Mouse (Mus musculus) heart, embryonic 14.5 days (tissue): ENCODE measurements around the gene Kmt2b. TPM values are rescaled to one million over a fixed set of nuclear protein-coding genes. Genes with fewer than 3 reads are reported as not detected.
A peak's percentile ranks its signal among the peaks of the same experiment; 100 is the strongest.

Experiments
- ATAC-seq: fragments of 200-750 bp; cut with Nextera tagmentation; 2 replicates; pipeline ENCODE4 v1.8.0; 2017; ENCODE audit warnings: low read depth, moderate TSS enrichment; ENCODE audit not compliant: insufficient number of reproducible peaks, insufficient read depth, low FRiP score
- H3K27ac ChIP-seq, 2 experiments: fragments of 200-500 bp in 1 of 2; fragments of 300-500 bp in 1 of 2; sonication (generic) in 1 of 2; replicated peaks in 1 of 2; 2 replicates each; pipeline ENCODE4 v1.5.1; 2012 to 2014; ENCODE audit warnings: low read depth in 2 of 2, low read length in 2 of 2, control low read depth in 1 of 2, mild to moderate bottlenecking in 1 of 2, mixed read lengths in 1 of 2; ENCODE audit not compliant: control insufficient read depth in 1 of 2, insufficient read depth in 1 of 2
- H3K27me3 ChIP-seq: fragments of 300-500 bp; sonication (generic); 2 replicates; pipeline ENCODE4 v1.6.1; 2014; ENCODE audit warnings: mild to moderate bottlenecking, low read length, control low read depth; ENCODE audit not compliant: control insufficient read depth, insufficient read depth
- H3K36me3 ChIP-seq: fragments of 300-500 bp; sonication (generic); 2 replicates; pipeline ENCODE4 v1.6.1; 2014; ENCODE audit warnings: mild to moderate bottlenecking, control low read depth, low read length, mixed read lengths; ENCODE audit not compliant: control insufficient read depth, insufficient read depth
- H3K4me1 ChIP-seq, 2 experiments: fragments of 200-500 bp in 1 of 2; fragments of 300-500 bp in 1 of 2; sonication (generic) in 1 of 2; 2 replicates each; pipeline ENCODE4 v1.6.1; 2012 to 2014; ENCODE audit warnings: low read length in 2 of 2, control low read depth in 1 of 2, mixed read lengths in 1 of 2; ENCODE audit not compliant: control insufficient read depth in 2 of 2, insufficient read depth in 2 of 2
- H3K4me2 ChIP-seq: fragments of 300-500 bp; sonication (generic); 2 replicates; pipeline ENCODE4 v1.6.1; 2014; ENCODE audit warnings: mild to moderate bottlenecking, low read length
- H3K4me3 ChIP-seq, 2 experiments: fragments of 200-500 bp in 1 of 2; fragments of 300-500 bp in 1 of 2; sonication (generic) in 1 of 2; 2 replicates each; pipeline ENCODE4 v1.5.1; 2012 to 2014; ENCODE audit warnings: low read length in 2 of 2, mild to moderate bottlenecking in 2 of 2, control low read depth in 1 of 2, low read depth in 1 of 2, moderate library complexity in 1 of 2; ENCODE audit not compliant: control insufficient read depth in 1 of 2, insufficient read depth in 1 of 2
- H3K9ac ChIP-seq: fragments of 300-500 bp; sonication (generic); 2 replicates; pipeline ENCODE4 v1.6.1; 2014; ENCODE audit warnings: mild to moderate bottlenecking, low read length
- H3K9me3 ChIP-seq: fragments of 300-500 bp; sonication (generic); 2 replicates; pipeline ENCODE4 v1.6.1; 2016; ENCODE audit warnings: low read length, control low read depth; ENCODE audit not compliant: control insufficient read depth
- WGBS: fragments of 180-500 bp; shearing (Covaris S2); extraction: QIAGEN DNeasy Blood & Tissue Kit; methylation state at CpG from one replicate; pipeline ENCODE4 v1.1.7; 2014; 5-methylcytosine and 5-hydroxymethylcytosine counted together
- polyA plus RNA-seq: library from polyadenylated mRNA; unstranded; fragments of >200 nt; fragmentation: Nextera tagmentation; extraction: Ambion mirVana; gene quantifications from 2 replicates; pipeline ENCODE4 v1.2.1, GENCODE M21; 2014

Kmt2b gene
- polyA plus RNA-seq, 1 experiment from 2014 or later, result 9.7 TPM

- 28% methylated on average over 7 of the region's 7 CpGs for WGBS
- peak overlapping the region; percentile 35 to 42 for H3K27ac ChIP-seq
- peak; percentile 68; the same call in 1 of the 2 replicates for ATAC-seq
These were observed 21.5 kb upstream of the Kmt2b start for GRCm38 (mm10) chr7:30610043-30610442.

GRCm38 (mm10) chr7:30608476-30608875, 19.9 kb upstream of the Kmt2b start:
- peaks cover 8 to 10% of the 10 kb centered on the region in 2 experiments for H3K4me1 ChIP-seq
- H3K27me3 ChIP-seq, result no peaks in the 10 kb centered on the region
- H3K9me3 ChIP-seq, result no peaks in the 10 kb centered on the region
- ATAC-seq, result no peak
- no peak overlapping the region for H3K27ac ChIP-seq
- 48% methylated on average over 16 of the region's 16 CpGs for WGBS
- no peak overlapping the region for H3K4me3 ChIP-seq
- H3K4me2 ChIP-seq, result no peak overlapping the region
- no peak overlapping the region for H3K9ac ChIP-seq
- H3K36me3 ChIP-seq, result no peaks in the 10 kb centered on the region

More at GRCm38 (mm10) chr7:30610043-30610442, 21.5 kb upstream of the Kmt2b start:
- Histone ChIP-seq H3K27me3 (no peaks in the 10 kb centered on the region), H3K4me3 (no peak overlapping the region), H3K9me3 (no peaks in the 10 kb centered on the region), H3K36me3 (no peaks in the 10 kb centered on the region), H3K9ac (peak overlapping the region; percentile 46; the same call in 1 of the 2 replicates), H3K4me1 (peaks cover 8 to 10% of the 10 kb centered on the region in 2 experiments), H3K4me2 (no peak overlapping the region)

GRCm38 (mm10) chr7:30607706-30608309, 19.3 kb upstream of the Kmt2b start:
- WGBS, result 23% methylated on average over 8 of the region's 8 CpGs
- no peaks in the 10 kb centered on the region for H3K9me3 ChIP-seq
- H3K36me3 ChIP-seq, result no peaks in the 10 kb centered on the region
- no peak overlapping the region for H3K27ac ChIP-seq
- peaks cover 8 to 10% of the 10 kb centered on the region in 2 experiments for H3K4me1 ChIP-seq
- no peak overlapping the region for H3K9ac ChIP-seq
- no peaks in the 10 kb centered on the region for H3K27me3 ChIP-seq
- no peak overlapping the region for H3K4me3 ChIP-seq
- no peak overlapping the region for H3K4me2 ChIP-seq
- ATAC-seq, result no peak

- Histone ChIP-seq H3K9ac (no peak overlapping the region), H3K4me3 (no peak overlapping the region), H3K27ac (no peak overlapping the region), H3K36me3 (no peaks in the 10 kb centered on the region), H3K9me3 (no peaks in the 10 kb centered on the region), H3K4me1 (peaks cover 10 to 13% of the 10 kb centered on the region in 2 experiments), H3K4me2 (no peak overlapping the region), H3K27me3 (no peaks in the 10 kb centered on the region)
- WGBS, result 76% methylated on average over 8 of the region's 8 CpGs
- no peak for ATAC-seq
These were observed 16.4 kb upstream of the Kmt2b start for GRCm38 (mm10) chr7:30604944-30605343.

GRCm38 (mm10) chr7:30604424-30604823, 15.9 kb upstream of the Kmt2b start:
- Histone ChIP-seq H3K9ac (no peak overlapping the region), H3K4me2 (no peak overlapping the region), H3K4me1 (peaks cover 9 to 11% of the 10 kb centered on the region in 2 experiments), H3K36me3 (no peaks in the 10 kb centered on the region), H3K9me3 (no peaks in the 10 kb centered on the region), H3K4me3 (no peak overlapping the region), H3K27me3 (no peaks in the 10 kb centered on the region), H3K27ac (no peak overlapping the region)
- no peak for ATAC-seq
- WGBS, result 54% methylated on average over 8 of the region's 8 CpGs

- Histone ChIP-seq H3K4me2 (no peak overlapping the region), H3K27me3 (no peaks in the 10 kb centered on the region), H3K4me1 (peaks cover 9 to 11% of the 10 kb centered on the region in 2 experiments), H3K27ac (no peak overlapping the region), H3K36me3 (no peaks in the 10 kb centered on the region), H3K9me3 (no peaks in the 10 kb centered on the region), H3K9ac (no peak overlapping the region), H3K4me3 (no peak overlapping the region)
- WGBS, result 18% methylated on average over 3 of the region's 3 CpGs
- ATAC-seq, result no peak
These were observed 14.1 kb upstream of the Kmt2b start for GRCm38 (mm10) chr7:30602583-30602982.

GRCm38 (mm10) chr7:30600651-30601050, 12.1 kb upstream of the Kmt2b start:
- H3K27ac ChIP-seq, result peak overlapping the region in 1 of 2 experiments; percentile 19; a peak in 1 of 4 replicates
- WGBS, result 63% methylated on average over 7 of the region's 7 CpGs
- peaks cover 9 to 11% of the 10 kb centered on the region in 2 experiments for H3K4me1 ChIP-seq
- peak overlapping the region; percentile 48; the same call in 1 of the 2 replicates for H3K4me2 ChIP-seq
- 0 out of 2 replicates have a peak, but pooled peaks have one; percentile 10 for ATAC-seq
- H3K4me3 ChIP-seq, result no peak overlapping the region
- no peaks in the 10 kb centered on the region for H3K36me3 ChIP-seq
- H3K27me3 ChIP-seq, result no peaks in the 10 kb centered on the region
- peak overlapping the region; percentile 52; the same call in 1 of the 2 replicates for H3K9ac ChIP-seq
- no peaks in the 10 kb centered on the region for H3K9me3 ChIP-seq
